Mouse (Mus musculus) kidney, embryonic 14.5 days (tissue): ENCODE results near the gene Calml4. TPM values are rescaled to one million over a fixed set of nuclear protein-coding genes. Genes with fewer than 3 reads are reported as not detected.
"Not testable (repeated sequence)": the region's sequence is repeated elsewhere in the genome, so short reads cannot be mapped to it uniquely, and the experiment has no call there.

Experiments
- ATAC-seq: fragments of 200-750 bp; cut with Nextera tagmentation; 2 replicates; pipeline ENCODE4 v1.8.0; 2017; ENCODE audit warnings: moderate number of reproducible peaks, mild to moderate bottlenecking, moderate TSS enrichment, moderate library complexity; ENCODE audit not compliant: low FRiP score, low TSS enrichment
- H3K27ac ChIP-seq: fragments of 300-500 bp; sonication (generic); 2 replicates; pipeline ENCODE4 v1.5.1; 2014; ENCODE audit warnings: low read depth, mild to moderate bottlenecking, low read length, moderate library complexity, mixed read lengths
- H3K27me3 ChIP-seq: fragments of 300-500 bp; sonication (generic); 2 replicates; pipeline ENCODE4 v1.6.1; 2014; ENCODE audit warnings: mild to moderate bottlenecking, low read length; ENCODE audit not compliant: control insufficient read depth, insufficient read depth
- H3K36me3 ChIP-seq: fragments of 300-500 bp; sonication (generic); 2 replicates; pipeline ENCODE4 v1.6.1; 2014; ENCODE audit warnings: low read length, mixed read lengths; ENCODE audit not compliant: control insufficient read depth, insufficient read depth
- H3K4me1 ChIP-seq: fragments of 300-500 bp; sonication (generic); 2 replicates; pipeline ENCODE4 v1.6.1; 2014; ENCODE audit warnings: low read length, mixed read lengths; ENCODE audit not compliant: control insufficient read depth, insufficient read depth
- H3K4me2 ChIP-seq: fragments of 300-500 bp; sonication (generic); replicated peaks from 2 replicates; pipeline ENCODE4 v1.6.1; 2014; ENCODE audit warnings: low read depth, mild to moderate bottlenecking, low read length
- H3K4me3 ChIP-seq: fragments of 300-500 bp; sonication (generic); 2 replicates; pipeline ENCODE4 v1.5.1; 2014; ENCODE audit warnings: mild to moderate bottlenecking, low read length
- H3K9ac ChIP-seq: fragments of 300-500 bp; sonication (generic); 2 replicates; pipeline ENCODE4 v1.6.1; 2014; ENCODE audit warnings: low read depth, mild to moderate bottlenecking, low read length, moderate library complexity
- H3K9me3 ChIP-seq: fragments of 300-500 bp; sonication (generic); 2 replicates; pipeline ENCODE4 v1.6.1; 2016; ENCODE audit warnings: low read length; ENCODE audit not compliant: control insufficient read depth
- WGBS: fragments of 180-500 bp; shearing (Covaris S2); extraction: QIAGEN DNeasy Blood & Tissue Kit; methylation state at CpG from one replicate; pipeline ENCODE4 v1.1.7; 2014; 5-methylcytosine and 5-hydroxymethylcytosine counted together
- polyA plus RNA-seq: library from polyadenylated mRNA; unstranded; fragments of >200 nt; fragmentation: Nextera tagmentation; extraction: Ambion mirVana; gene quantifications from 2 replicates; pipeline ENCODE4 v1.2.1, GENCODE M21; 2014

Calml4 gene
- polyA plus RNA-seq, 1 experiment from 2014 or later: 59.7 TPM

GRCm38 (mm10) chr9:62817099-62817571 lies 40.7 kb upstream of the Calml4 start:
- Histone ChIP-seq H3K4me2 (no peak overlapping the region), H3K27ac (no peak overlapping the region), H3K4me1 (no peaks in the 10 kb centered on the region), H3K4me3 (no peak overlapping the region), H3K9ac (no peak overlapping the region), H3K27me3 (no peaks in the 10 kb centered on the region), H3K36me3 (no peaks in the 10 kb centered on the region), H3K9me3 (no peaks in the 10 kb centered on the region)
- WGBS: 78% methylated on average over 12 of the region's 12 CpGs
- ATAC-seq: no peak

- H3K27me3 ChIP-seq: no peaks in the 10 kb centered on the region
- 82% methylated on average over 4 of the region's 4 CpGs for WGBS
- H3K9ac ChIP-seq: no peak overlapping the region
- H3K9me3 ChIP-seq: no peaks in the 10 kb centered on the region
- no peaks in the 10 kb centered on the region for H3K36me3 ChIP-seq
- no peak for ATAC-seq
- H3K4me3 ChIP-seq: no peak overlapping the region
- H3K27ac ChIP-seq: no peak overlapping the region
- H3K4me2 ChIP-seq: no peak overlapping the region
- no peaks in the 10 kb centered on the region for H3K4me1 ChIP-seq
These were observed 39.9 kb upstream of the Calml4 start for GRCm38 (mm10) chr9:62817828-62818614.

DNA sequence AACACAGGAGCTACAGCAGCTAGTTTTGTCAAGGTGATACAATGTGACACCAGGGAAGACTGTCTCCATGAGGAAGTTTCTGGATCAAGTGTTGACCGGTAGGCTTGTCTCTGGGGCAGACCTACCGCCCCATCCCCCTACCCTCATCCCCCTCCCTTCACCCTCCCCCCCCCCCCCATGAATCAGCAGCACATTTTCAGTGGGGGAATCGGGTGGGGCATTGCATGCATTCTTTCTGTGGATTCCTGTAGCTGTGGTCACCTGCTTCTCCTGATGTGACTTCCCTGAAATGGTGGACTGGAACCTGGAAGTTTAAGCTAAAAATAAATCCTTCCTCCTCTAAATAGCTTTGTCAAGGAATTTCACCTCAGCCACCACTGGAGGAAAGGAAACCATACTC lies 38.4 kb upstream of the Calml4 start:
- Histone ChIP-seq H3K9ac (no peak overlapping the region), H3K27me3 (no peaks in the 10 kb centered on the region), H3K4me3 (no peak overlapping the region), H3K27ac (no peak overlapping the region), H3K4me1 (no peaks in the 10 kb centered on the region), H3K4me2 (no peak overlapping the region), H3K36me3 (no peaks in the 10 kb centered on the region), H3K9me3 (no peaks in the 10 kb centered on the region)
- no peak for ATAC-seq
- 75% methylated on average over 3 of the region's 3 CpGs for WGBS

DNA sequence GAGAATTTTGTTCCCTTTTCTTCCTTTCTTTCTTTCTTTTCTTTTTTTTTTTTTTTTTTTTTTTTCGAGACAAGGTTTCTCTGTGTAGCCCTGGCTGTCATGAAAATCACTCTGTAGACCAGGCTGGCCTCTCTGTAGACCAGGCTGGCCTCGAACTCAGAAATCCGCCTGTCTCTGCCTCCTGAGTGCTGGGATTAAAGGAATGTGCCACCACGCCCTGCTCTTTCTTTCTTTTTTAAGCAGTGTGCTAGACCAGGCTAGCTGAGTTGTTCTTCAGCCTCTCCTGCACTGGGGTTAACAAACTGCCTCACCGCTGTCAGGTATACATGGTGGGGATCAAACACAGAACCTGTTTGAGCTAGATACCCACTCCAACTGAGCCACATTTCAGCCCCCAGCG lies 38.0 kb upstream of the Calml4 start:
- H3K27me3 ChIP-seq: not testable (repeated sequence)
- WGBS: 88% methylated on average over 6 of the region's 6 CpGs

DNA sequence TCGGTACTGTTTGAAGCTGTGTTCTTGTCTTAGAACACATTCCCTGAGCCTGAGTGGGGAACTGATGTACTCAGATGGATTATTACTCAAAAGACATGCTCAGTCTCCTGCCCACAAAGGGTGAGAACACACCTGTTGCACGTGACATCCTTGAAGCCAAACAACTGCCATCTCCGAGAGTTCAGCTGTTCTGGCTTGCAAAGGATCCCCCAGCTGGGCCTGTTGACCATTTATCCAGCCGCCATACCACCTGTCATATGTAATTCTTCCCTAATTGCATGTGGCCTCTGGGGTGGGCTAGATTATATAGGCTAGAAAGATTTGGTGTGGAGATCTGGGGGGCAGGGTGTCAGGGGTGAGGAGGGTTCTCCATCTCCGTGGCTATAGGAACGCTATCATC lies 37.1 kb upstream of the Calml4 start:
- WGBS: 88% methylated on average over 6 of the region's 6 CpGs
- no peak for ATAC-seq
- no peaks in the 10 kb centered on the region for H3K27me3 ChIP-seq

More for the DNA sequence above, 38.0 kb upstream of the Calml4 start:
- not testable (repeated sequence) for H3K36me3 ChIP-seq, H3K4me1 ChIP-seq, H3K4me2 ChIP-seq, H3K4me3 ChIP-seq, ATAC-seq, H3K27ac ChIP-seq, H3K9me3 ChIP-seq, H3K9ac ChIP-seq

GRCm38 (mm10) chr9:62821811-62822210 lies 36.1 kb upstream of the Calml4 start:
- Histone ChIP-seq H3K4me3 (no peak overlapping the region), H3K27me3 (no peaks in the 10 kb centered on the region), H3K9ac (no peak overlapping the region), H3K9me3 (no peaks in the 10 kb centered on the region), H3K27ac (no peak overlapping the region), H3K36me3 (no peaks in the 10 kb centered on the region), H3K4me2 (no peak overlapping the region), H3K4me1 (peaks cover 5% of the 10 kb centered on the region; the same call in 1 of the 2 replicates)
- no peak for ATAC-seq
- 96% methylated on average over 7 of the region's 7 CpGs for WGBS

More for the DNA sequence above, 37.1 kb upstream of the Calml4 start:
- Histone ChIP-seq H3K4me3 (no peak overlapping the region), H3K36me3 (no peaks in the 10 kb centered on the region), H3K27ac (no peak overlapping the region), H3K4me1 (peaks cover 1% of the 10 kb centered on the region; the same call in 1 of the 2 replicates), H3K9ac (no peak overlapping the region), H3K4me2 (no peak overlapping the region), H3K9me3 (no peaks in the 10 kb centered on the region)

DNA sequence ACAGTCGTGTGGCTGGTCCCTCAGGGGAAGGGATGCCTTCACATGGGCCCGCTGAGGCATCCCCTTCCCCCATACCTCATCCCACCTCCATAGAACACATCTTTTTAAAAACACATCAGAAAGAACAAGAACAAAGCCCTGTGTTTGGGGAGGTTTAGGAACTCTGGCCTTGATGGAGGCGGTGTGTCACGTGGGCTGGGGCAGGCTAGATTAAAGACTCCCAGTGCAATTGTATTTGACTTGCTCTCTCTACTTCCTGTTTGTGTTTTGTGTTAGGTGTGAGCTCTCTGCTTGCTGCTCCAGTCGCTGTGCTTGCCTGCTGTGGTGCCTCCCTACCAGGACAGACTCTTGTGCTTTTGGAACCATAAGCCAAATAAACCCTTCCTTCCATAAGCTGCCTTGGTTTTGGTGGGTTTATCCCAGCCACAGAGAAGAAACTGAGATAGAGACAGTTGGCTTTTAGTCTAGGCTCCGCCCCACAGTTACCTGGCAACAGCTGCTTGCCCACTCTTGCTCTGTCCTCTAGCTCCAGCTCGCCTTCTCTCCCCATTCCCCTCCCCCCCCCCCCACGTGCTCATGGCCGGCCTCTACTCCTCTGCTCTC lies 32.0 kb upstream of the Calml4 start:
- Histone ChIP-seq H3K9ac (no peak overlapping the region), H3K9me3 (no peaks in the 10 kb centered on the region), H3K4me2 (no peak overlapping the region), H3K4me1 (peaks cover 8% of the 10 kb centered on the region; the same call in 1 of the 2 replicates), H3K4me3 (no peak overlapping the region), H3K27ac (no peak overlapping the region), H3K27me3 (no peaks in the 10 kb centered on the region), H3K36me3 (no peaks in the 10 kb centered on the region)
- WGBS: 6% methylated on average over 9 of the region's 9 CpGs
- ATAC-seq: no peak

DNA sequence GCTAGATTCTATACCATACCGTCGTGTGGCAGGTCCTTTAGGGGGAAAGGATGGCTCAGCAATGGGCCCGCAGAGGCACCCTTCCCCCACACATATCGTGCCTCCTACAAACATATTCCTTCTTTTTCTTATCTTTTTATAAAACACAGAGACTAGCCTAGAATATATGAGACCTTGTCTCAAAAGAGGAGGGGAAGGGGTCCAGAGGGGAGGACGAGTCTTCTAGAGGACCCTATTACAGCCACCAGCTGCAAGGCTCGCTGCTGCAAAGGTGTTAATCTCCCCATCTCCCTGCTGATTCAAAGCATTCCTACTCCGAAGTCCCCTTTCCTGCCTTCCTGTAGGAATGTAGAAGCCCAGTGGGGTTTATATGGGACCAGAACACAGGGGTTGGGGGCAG lies 31.4 kb upstream of the Calml4 start:
- Histone ChIP-seq H3K4me1 (peaks cover 8% of the 10 kb centered on the region; the same call in 1 of the 2 replicates), H3K4me3 (no peak overlapping the region), H3K9ac (no peak overlapping the region), H3K27ac (0 out of 2 replicates have a peak overlapping the region, but pooled peaks have one; percentile 9), H3K36me3 (no peaks in the 10 kb centered on the region), H3K27me3 (no peaks in the 10 kb centered on the region), H3K4me2 (no peak overlapping the region), H3K9me3 (no peaks in the 10 kb centered on the region)
- 9% methylated on average over 7 of the region's 7 CpGs for WGBS
- ATAC-seq: no peak
